Mouse (Mus musculus) left cerebral cortex, postnatal 4 days (tissue): ENCODE data around the gene Oprl1. TPM values are rescaled to one million over a fixed set of nuclear protein-coding genes. Genes with fewer than 3 reads are reported as not detected.

Experiments used
- DNase-seq: peaks from one replicate; pipeline ENCODE4 v3.0.0-alpha.2; 2022
- intact Hi-C: fragments of 180-260 bp; cut with DNase I; formaldehyde crosslinking; loops from one replicate; pipeline ENCODE4 v1.15.1; 2025
- total RNA-seq, 2 experiments: library from RNA; stranded (reverse); gene quantifications; 2 replicates each; pipeline ENCODE4 v1.2.3; 2021

The Oprl1 gene
- total RNA-seq = 10 to 100 TPM; 73.1 to 73.8 TPM

- DNase-seq = peak; percentile 70
- intact Hi-C loops = no loop called here
Observed at GRCm38 (mm10) chr2:181714903-181715326, at the start of gene Oprl1. TSS of gene Oprl1 (plus strand) at chr2:181715016.

- DNase-seq = no peak
- intact Hi-C loops = no loop called here
Observed at GRCm38 (mm10) chr2:181670285-181670912, 44.4 kb upstream of the Oprl1 start.

DNA sequence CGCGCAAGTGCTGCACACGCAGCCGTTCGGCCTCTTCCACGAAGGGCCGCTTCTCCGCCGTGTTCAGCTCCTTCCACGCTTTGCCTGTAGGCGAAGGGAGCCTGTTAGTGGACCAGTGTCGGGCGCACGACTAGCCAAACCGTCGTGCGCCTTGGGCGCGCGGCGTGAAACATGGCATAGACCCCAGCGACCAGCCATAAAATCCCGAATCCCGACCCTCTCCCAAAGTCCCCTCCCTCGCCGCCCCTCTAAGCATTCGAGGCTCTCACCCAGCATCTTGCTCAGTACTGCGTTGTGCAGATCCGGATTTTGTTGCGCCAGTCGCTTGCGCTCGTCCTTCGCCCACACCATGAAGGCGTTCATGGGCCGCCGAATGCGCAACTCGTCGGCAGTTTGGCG, 43.9 kb upstream of the Oprl1 start:
- no peak for DNase-seq
- intact Hi-C loops = no loop called here

- intact Hi-C loops = no loop called here
- peak; percentile 46 for DNase-seq
Observed at GRCm38 (mm10) chr2:181671326-181671725, 43.5 kb upstream of the Oprl1 start, which contains the start of gene Sox18. TSS of gene Sox18 (minus strand) at chr2:181671640.

DNA sequence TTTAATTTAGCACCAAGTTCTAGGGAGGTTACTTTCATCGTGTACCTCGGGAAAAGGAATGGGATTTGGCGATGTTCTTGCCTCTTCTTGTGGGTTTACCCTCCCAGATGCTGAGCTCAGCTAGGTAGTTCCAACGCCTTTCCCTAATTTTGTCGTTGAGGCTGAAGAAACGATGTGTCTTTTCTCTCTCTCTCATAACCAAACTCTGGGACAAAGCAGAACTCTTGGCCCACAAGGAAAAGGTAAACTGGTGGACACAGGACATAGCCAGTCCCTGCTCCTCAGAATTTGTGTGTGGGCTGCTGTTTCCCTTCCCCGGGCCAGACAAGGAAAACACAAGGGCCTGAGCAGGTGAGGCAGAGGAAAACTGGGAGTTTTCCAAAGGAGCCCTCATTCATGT, 42.8 kb upstream of the Oprl1 start:
- intact Hi-C loops = no loop called here
- no peak for DNase-seq

DNA sequence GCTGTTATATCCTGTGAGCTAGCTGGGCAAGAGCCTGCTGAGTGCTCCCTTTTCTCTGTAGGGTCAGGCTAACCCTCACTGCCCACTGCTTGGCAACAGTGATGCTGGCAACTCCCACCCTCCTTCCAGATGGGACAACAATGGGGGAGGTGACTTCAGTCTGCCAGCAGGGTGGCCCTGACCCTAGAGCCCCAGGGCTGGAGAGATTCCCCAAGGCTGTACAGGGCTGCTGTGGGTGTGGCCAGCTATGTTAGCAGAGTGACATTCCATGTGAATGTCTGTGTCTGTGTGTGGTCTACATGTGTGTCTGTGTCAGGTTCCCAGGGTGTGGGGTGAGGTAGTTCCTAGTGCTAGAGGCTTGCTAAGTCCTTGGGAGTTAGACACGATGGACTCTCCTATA, 41.3 kb upstream of the Oprl1 start:
- intact Hi-C loops = no loop called here
- peak; percentile 60 for DNase-seq

- no peak for DNase-seq
- intact Hi-C loops = no loop called here
Observed at GRCm38 (mm10) chr2:181674934-181675333, 39.9 kb upstream of the Oprl1 start.

DNA sequence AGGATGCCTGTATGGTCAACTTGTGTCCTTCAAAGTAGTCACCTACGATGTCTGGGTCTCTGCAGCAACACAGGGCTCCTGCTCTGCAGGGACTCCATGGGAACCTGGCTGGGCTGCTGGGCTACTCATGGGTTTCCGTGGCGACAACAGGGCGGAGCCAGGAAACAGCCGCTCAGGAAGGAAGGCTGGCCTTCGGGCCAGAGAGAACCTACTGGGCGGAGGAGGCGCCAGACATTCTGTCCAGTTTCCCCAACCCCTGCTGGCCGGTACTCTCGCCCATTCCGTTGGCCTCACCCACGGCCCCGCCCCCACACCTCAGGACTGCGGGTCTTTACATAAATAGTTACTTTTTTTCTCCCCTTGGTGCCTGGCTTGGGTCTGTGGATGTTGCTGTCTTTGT, 39.4 kb upstream of the Oprl1 start:
- intact Hi-C loops = no loop called here
- DNase-seq = peak; percentile 68

GRCm38 (mm10) chr2:181676424-181676823, 38.4 kb upstream of the Oprl1 start:
- intact Hi-C loops = no loop called here
- DNase-seq = peak; percentile 62

- intact Hi-C loops = no loop called here
- no peak for DNase-seq
Observed at GRCm38 (mm10) chr2:181677096-181677754, 37.6 kb upstream of the Oprl1 start.

- intact Hi-C loops = no loop called here
- DNase-seq = no peak
Observed at GRCm38 (mm10) chr2:181677755-181678098, 37.1 kb upstream of the Oprl1 start.

DNA sequence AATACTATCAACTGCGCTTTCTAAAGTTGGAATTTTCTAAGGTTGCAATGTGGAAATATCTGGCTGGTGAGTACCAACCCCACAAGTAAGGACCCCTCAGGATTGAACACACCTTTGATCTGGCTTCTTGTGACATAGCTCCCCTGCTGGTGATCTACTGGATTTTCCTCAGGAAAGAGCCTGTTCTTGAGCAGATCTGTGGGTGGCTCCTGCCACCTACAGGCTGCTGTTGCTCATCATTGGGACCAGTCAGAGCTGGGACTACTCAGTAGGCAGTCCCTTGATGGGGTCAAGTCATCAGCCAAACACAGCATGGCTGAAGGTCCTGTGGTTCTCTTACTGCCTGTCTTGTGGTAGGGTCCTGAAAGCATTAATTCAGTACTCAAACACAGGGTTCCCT, 36.0 kb upstream of the Oprl1 start:
- intact Hi-C loops = no loop called here

DNA sequence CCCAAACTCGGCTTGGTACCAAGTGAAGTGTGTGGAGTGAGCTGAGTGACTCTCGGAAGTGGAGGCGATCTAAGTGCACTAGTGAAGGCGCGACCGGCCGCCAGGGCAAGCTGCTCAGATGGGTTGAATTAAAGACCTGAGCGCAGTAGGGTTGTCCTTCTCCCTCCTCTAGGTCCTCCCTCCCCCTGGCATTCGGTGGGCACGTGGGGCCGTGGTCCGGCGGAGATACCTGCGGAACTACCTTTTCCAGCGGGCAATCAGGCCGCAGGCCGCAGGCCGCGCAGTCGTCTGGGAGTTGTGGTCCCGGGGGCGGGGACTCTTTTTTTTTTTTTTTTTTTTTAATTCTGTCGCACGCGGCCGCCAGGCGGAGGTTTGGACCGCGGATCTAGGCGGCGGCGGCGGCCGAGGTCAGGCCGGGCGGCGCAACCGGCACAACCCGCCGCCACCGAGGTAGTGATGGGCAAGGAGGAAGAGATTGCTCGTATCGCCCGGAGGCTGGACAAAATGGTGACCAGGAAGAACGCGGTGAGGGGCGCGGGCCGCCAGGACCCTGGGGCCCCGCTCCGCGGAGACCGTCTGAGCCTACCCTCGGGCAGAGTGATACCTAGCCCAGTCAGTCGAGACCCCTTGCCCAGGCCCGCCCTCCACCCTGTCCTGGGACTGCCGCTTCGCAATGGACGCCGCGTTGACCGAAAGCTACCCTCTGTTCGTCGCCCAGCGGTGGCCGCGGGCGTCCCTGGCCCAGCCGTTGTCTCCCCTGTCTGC, 34.7 kb upstream of the Oprl1 start, which contains the start of gene Tcea2:
Gene Tcea2, plus strand, starts transcription at position 360 of the 765 bp plus-strand sequence.
- peak; percentile 74 for DNase-seq
- intact Hi-C loops = no loop called here

More for the DNA sequence above, 36.0 kb upstream of the Oprl1 start:
- DNase-seq = peak; percentile 76

DNA sequence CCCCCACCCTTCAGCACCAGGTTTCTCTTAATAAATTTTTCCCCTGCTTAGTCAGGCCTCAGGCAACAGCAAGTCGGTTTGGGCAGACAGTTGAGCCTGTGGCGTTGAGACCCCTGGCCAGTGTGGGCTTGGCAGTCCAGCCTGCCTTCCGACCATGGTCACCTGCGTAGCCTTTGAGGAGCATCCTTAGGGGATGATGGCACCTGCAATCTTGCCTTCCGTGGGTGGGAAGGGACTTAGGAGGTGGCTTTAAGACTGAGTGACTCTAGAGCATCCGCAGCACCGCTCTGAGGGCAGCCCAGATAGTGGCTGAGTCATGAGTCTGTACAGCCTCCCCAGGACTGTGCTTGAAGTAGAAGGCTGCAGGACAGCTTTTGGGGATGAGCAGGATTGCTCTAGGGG, 34.1 kb upstream of the Oprl1 start:
- DNase-seq = no peak
- intact Hi-C loops = no loop called here

GRCm38 (mm10) chr2:181681978-181682377, 32.8 kb upstream of the Oprl1 start:
- no peak for DNase-seq
- intact Hi-C loops = no loop called here

DNA sequence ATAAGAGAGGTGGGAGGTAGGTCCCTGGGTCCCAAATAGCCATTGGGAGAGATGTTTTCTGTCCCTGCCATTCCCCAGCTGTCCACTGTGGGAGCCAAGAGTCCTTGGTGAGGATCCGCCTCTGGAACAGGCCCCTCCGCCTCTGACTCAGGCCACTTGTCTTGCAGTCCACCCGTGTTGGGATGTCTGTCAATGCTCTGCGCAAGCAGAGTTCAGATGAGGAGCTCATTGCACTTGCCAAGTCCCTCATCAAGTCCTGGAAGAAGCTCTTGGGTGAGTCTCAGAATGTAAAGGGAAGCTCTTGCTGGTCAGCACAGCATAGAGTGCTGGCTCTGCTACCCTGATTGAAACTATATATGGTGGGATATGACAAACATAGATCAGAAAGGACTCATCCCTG, 31.4 kb upstream of the Oprl1 start:
- intact Hi-C loops = no loop called here
- no peak for DNase-seq

DNA sequence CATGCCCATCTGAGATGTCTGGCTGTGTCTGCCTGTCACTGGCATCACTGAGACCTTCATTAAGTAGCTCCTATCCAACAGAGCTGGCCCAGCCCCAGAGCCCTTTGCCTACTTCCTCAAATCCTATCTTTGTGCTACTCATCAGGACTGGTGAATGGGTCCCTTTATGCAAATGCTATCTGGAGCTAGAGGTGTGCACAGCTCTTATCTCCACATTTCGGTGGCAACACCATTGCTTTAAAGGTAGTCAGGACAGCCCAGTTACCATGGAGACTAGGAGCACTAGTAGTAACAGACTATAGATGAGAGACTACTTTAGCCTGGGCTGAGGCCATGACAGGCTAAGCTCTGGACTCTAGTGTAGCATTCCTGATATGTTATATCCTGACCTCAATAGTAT, 30.1 kb upstream of the Oprl1 start:
- DNase-seq = no peak
- intact Hi-C loops = no loop called here

DNA sequence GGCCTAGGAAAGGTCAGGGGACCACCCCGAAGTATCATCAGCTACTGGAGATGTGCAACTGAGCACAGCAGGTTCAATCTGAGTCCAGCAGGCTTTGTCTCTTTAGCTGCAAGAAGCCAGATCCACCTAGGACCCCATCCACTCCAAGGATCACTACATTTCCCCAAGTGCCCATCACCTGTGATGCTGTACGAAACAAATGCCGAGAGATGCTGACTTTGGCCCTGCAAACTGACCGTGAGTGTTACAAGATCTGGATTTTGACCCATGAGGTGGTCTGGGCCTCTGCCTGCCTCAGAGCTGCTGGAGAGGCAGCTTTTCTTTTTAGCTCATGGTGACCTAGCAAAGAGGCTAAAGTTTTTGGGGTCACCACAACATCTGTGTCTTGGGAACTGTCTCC, 29.1 kb upstream of the Oprl1 start:
- intact Hi-C loops = no loop called here
- DNase-seq = no peak

- intact Hi-C loops = no loop called here
- DNase-seq = no peak
Observed at GRCm38 (mm10) chr2:181687586-181687985, 27.2 kb upstream of the Oprl1 start.

DNA sequence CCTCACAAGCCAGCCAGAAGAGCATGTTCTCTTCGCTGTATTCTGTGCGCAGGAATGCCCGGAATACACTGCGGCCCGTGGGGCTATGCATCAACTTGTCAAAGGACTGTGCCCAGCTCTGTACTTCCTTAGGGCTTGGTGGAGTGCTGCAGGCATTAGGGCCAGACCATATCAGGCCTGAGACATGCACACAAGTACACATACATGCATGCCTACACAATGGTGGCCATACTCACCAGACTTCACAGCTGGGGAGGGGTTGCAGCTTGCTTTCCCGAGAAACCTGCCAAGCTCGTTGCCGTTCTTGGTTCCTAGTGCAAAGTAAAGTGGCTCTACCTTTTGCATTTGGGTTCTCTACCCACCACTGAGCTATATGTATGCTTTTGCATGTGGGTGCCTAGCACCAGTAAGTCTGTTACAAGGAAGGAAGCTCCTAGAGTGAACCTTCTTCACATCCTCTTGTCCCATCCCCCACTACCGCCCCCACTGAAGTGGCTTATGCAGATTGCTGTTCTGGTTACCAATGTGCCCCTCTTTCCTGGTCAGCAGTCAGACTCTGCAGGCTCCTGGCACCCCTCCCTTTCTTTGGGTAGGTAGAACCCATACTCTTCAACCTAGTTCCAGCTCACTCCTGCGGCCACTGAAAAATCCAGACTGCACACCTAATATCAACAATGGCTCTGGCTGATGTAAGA, 25.2 kb upstream of the Oprl1 start:
- intact Hi-C loops = no loop called here
- no peak for DNase-seq

DNA sequence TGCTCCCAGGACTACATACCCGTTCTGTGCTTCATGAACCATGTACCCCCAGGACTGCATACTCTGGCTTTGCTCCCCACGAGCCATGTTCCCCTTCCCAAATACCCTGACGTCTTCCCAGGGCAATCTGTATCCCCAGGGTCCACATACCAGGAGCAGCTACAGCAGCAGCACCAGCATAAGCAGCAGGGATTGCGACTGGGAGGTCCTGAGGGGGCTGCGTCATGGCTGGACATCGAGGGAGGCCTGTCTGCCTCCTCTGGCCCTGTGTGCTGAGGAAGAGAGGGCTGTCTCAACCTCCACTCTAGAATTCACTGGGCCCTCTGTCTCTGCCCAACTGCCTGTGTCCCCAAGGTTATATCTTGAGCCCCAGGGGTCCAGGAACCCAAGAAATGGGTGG, 23.7 kb upstream of the Oprl1 start:
- intact Hi-C loops = no loop called here
- no peak for DNase-seq
